Mouse (Mus musculus) frontal cortex, adult (tissue): ENCODE data around the gene Hoxa10.

Experiments
- ATAC-seq: cut with Nextera tagmentation; 2 replicates; pipeline ENCODE4 v1.9.2; 2017; ENCODE audit warnings: mild to moderate bottlenecking, moderate library complexity, mixed read lengths; ENCODE audit not compliant: low TSS enrichment

Hoxa10 gene

DNA sequence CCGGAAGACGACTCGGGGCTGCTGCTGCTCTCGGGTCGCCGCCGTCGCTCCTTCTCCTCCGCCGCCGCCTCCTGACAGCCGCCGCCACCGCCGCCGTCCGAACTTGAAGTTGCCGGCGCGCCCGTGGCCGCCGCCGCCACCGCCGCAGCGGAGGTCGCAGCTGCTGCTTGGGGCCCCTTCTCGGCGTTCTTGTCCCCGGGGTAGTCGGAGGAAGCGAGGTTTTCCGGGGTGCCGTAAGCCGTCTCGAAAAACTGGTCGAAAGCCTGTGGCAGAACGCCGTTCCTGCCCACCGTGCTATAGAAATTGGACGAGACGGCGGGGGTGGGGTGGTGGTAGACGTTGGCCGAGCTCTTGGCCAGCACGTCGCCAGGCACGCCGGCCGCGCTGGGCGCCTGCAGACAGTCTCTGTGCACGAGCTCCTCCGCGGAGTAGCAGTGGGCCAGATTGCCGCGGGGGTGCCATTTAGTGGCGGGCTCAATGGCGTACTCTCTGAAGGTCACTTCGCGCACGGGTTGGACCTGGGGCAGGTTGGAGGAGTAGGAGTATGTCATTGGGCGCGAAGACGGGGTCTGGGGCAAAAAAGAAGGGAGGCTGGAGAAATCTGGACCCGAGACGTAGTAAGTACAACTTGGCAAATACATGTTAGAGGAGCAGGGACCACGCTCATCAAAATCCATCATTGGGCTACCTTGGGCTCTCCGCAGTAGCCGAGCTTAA, 4.5 kb upstream of the Hoxa10 start:
- no peak for ATAC-seq

DNA sequence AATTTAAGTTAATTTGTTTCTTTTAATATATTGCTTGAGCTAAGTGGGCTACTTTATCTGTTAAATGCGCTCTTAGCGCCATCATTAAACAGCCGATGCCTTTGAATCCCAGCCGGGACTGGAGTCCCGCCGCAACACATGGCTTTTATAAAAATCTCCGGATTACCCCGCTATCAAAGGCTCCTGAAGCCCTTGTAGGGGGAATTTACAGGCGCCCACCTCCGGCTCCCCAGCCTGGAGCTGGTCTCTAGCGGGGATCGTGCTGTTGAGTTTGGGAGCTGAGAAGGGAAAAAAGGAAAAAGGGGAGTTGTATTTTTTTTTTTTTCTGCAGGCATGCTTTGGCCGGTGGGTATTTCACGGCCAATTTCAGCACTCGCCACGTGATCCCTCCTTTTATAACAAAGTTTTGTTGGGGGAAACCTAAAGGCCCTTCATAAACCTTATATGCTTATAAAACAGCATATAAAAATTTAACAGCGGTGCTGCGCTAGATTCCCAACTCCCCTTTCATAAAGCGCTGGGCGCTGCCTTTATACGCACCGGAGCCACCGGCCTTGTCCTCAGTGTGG, 3.9 kb upstream of the Hoxa10 start:
- ATAC-seq = no peak

DNA sequence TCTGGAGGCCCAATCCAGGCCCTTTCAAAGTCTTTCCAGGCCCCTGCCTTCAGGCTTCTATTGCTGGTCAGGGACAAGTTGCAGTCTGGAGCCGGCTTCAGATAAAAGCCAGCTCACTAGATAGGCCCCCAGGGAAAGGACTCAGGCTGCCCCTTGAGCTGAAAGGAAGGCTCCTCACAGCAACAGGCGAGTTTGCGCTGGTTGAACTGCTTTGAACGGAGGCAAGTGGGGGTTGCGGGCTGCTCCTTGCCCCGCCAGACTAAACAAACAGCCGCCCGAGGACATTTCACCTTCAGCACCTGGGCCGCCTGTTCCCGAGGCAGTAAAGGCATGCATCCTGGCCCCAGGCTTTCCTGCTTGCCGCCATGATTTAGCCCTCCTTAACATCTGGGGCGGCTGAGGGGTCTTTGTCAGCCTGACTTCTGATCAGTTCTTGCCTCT, 3.0 kb upstream of the Hoxa10 start:
- ATAC-seq = no peak

DNA sequence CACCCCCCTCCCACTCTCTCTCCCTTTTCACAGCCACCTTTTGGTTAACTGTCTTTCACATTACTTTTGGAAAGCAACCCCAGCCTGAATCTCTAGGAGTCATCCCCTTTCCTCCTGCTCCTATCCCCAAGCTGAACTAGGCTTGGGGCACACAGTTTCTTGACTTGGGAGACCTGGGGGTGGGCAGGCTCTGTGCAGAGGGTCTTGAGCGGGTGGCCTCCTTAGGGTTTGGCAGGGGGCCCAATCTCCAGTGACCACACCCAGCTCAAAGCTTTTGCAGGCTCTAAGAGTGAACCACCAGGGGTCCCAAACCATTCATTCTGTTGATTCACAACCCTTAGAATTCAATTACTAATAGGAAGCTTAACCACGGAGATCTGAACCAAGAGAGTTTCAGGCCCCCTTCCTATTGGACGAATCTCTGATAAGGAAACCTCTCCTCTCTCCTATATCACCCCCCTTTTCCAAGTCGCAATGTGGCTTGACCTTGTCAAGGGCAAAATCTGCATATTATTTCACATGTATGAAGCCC, 2.2 kb upstream of the Hoxa10 start:
- ATAC-seq = no peak

DNA sequence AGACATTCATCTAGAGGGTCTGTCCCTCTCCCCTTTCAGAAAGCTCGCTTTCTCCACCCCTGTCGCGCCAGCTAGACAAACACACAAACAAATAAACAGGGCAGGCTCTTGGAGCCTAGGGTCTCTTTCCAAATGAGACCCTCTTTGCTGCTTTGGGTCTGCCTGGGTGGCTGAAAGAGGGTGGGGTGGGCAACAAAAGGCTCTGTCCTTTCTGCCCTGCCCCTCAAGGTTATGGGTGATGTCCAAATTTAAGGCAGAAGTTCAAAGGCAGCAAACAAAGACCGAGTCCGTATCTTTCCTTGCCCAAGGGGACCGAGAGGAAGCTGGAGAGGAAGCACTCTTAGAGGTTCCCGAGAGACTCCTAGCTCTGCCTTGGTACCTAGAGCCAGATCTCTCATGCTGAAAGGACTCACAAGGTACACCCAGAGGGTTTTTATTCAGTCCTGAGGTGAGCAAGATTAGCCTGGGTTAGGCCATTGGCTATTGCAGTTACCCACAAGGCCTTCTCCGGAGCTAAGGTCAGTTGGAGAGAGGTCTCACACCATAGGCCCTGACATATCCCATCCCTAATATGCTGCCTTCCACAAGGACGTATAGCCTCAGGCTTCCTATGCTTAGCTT, 457 bp upstream of the Hoxa10 start:
- ATAC-seq = no peak

DNA sequence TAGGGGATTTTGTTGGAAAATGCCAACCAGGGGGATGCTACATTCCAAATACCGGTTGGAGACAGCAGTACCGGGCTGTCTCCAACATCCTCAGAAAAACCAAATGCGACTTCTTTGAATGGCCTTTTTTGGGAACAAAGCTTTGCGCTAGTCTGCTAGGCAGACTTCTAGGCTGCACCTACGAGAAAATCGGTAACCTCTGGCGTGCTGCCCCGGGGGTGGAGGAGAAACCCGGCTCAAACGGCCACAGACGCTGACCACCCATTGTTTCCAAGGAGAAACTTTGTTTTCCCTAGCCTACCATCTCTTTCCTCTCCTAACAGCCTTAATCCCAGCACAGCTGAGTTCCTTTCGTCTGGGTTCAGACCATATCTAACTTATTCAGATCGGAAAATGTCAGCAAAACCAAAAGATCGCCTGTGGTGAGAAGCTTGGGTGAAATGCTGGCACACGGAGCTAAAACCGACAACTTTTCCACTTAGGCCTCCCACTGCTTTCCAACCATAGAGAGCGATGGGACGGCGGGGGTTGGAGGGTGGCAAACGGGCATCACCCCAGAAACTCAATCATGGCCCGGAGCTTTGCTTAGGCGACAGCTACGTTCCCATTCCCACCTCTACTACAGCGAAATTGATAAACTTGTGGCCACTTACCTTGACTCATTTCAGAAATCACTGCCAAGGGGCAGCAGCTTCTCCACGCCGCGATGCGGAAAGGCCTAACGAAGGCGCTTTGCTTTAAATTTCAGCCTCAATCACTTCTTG, 847 bp downstream of the Hoxa10 start:
- no peak for ATAC-seq

DNA sequence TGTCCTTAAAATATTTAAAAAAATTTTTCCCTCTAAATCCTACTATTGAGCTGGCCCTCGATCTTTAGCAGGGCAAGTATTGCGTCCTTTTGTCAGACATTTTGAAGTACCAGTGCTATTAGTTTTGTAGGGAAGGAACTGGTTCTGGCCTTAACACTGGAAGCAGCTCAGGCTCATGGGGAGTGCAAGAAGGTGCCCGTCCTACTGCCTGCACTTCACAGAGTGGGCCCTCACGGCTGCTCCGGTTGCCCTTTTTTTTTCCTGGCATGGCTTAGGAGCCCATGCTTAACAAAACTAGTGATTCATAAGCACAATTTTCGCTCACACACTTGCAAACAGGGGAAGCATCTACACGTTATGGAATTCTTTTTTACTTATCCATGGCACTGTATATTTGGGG, 1.7 kb downstream of the Hoxa10 start:
- ATAC-seq = no peak

DNA sequence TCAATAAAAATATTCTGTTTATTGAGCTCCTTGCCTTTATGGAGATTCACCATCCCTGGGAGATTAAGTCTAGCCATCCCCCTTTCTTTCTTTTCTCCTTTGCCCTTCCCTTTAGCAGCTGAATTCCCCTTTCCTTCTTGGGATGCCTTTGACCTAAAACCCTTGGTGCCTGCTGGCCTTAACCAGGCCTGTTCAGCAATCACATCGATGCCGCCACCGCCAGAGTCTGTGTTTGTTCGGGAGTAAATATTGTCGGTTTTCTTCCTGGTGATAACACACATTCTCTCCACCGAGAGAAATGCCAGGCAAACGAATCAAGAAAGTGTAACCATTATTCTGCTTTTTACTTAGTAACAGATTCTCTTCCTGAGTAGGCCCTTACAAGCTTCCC, 2.5 kb downstream of the Hoxa10 start:
- no peak for ATAC-seq

DNA sequence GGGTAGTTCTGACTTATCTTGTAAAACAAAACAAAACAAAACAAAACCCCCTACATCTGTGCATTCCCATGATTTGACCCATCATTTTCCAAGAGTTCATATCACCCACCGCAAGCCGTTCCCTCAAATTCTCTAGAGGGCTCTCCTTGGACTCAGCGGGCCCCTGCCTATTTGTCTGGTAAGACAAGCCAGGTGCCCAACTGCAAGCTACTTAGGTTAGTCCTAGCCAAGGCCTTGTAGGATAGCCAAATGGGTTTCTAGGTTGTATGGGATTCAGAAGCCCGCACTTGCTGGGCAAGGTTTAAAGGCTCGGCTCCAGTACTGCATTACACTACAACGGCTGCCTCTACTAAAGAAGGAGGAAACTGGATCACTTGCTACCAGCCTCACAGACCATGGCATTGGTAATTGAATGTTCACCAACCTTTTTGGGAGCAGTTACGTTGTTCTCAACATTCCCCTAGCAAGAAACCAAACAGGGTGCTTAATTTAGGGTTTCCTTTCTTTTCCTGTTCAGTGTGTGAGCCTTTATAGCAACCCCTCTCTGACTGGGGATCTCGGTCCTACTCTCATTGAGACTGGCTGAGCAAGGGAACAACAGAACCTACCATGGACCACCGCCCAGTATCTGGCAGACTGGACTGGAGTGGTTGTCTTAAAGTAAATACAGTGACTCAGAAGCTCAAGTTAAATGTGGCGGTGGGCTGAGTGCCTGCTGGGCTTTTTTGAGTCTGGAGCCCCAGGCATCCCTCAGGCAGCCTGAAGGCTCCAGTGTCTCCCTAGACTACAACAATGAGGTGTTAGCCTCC, 3.1 kb downstream of the Hoxa10 start:
- no peak for ATAC-seq

DNA sequence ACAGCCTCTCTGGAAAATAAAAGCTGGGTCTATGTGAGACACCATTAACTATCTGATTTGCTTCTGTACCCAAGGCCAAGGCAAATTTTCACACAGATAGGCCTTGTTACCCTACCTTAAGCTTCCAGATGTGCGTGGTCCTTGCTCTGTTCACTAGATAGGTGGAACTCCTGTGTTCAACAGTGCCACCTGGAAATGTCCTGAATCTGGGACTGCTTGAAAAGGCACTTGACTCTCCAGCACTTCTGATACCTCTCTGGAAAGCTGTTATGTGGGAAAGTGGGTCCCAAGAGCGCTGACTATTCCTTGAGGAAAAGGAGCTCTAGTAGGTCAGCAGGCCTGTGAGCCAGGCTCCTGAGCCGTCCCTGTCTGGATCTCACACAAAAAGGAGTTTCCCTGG, 3.8 kb downstream of the Hoxa10 start:
- ATAC-seq = no peak

DNA sequence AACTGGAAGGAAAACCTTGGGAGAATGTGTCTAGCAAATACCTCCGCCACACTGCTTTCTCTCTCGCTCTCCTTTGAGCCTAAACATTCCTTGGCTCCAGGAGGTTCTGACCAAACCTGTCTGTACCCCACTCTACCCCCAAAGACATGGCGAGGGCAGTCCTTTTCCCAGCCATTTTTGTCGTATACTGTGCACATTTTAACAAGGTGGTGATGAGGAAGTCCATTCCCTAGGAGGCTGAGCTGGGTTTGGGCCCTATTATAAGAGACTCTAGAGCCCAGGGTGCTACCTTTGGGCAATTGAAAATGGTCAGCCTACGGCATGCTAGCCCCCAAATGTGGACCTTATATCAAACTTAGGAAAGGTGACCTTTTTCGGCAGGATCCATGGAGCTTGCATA, 4.8 kb downstream of the Hoxa10 start:
- ATAC-seq = no peak

DNA sequence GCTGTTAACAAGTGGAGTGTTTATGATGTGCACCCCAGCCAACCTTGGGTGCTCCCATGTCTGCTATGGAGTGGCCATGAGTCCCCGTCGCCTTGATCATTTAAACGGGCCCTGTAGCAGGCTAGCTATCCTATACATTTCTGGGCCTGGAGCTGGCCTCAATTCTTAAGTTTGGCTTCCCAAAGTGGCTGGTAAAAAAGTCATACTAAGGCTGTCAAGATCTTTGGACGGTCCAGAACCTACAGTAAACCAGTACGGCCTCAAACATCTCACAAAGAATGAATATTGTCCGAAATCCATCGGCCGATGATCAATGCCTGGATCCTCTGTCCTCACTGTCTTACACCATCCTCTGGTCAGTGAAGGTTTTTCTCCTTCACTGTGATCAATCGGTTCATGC, 5.4 kb downstream of the Hoxa10 start:
- ATAC-seq = no peak

DNA sequence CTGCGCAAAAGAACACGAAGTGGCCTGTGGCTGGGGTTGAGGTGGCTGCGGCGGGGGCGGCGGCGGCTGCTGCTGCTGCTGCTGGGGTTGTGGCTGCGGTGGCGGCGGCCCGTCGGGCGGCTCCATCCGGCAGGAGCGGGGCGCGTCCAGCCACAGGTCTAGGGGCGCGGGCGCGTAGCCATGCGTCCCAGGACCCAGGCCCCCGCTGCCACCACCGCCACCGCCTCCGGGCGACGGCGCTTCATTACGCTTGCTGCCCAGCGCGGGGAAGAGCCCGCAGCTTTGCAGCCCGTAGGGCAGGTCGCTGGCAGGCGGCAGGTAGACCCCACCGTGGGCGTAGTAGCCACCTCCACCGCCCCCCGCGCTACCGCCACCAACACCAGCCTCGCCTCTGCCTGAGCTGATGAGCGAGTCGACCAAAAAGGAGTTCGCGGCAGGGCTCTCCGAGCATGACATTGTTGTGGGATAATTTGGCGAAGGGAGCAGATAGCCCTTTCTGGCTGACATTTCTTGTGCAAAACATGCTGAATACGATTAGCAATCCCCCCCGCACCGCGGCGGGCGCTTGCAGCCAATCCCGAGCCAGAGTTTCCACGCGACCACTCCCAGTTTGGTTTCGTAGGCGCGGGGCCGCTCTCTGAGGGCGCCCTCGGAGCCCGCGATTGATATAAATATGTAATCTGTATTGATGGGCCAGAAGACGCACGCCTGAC, 6.1 kb downstream of the Hoxa10 start:
- no peak for ATAC-seq

DNA sequence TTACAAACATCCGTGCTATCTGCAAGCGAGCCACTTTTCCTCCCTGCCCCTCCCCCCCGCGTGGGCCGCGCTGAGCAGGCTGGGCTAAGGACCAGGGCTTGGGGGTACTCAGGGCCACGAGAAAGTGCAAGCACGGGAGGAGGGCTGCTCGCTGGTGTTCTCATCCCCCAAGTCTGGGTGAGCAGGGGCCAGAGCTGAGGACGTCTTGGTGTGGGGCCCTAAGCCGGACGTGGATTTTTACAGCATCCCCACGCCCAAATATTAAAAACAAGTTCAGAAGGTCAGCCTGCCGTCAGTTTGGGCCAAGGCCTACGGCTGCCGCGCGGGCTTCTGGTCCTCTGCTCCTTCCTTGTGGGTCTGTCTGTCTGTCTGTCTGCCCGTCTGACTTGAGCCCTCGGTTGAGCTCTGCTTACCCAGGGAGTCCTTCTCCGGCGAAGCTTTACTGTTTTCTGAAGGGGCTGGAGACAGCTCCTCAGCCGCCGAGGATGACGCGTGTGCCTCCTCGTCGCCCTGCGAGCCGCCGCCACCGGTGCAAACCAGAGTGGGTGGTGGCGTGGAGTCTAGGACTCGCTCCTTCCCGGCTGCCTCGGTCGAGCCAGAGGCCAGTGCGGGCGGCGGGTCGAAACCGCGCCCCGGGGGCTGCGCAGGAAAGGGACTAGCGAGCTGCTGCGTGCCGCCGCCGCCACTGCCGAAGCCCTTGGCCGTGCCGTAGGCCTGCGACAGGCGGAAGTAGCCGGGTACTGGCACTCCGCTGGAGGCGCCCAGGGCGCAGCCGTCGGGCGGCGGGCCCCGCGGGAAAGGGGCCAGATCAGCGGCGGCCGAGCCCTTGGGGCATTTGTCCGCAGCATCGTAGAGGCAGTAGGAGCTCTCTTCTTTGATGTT, 6.9 kb downstream of the Hoxa10 start:
- no peak for ATAC-seq

DNA sequence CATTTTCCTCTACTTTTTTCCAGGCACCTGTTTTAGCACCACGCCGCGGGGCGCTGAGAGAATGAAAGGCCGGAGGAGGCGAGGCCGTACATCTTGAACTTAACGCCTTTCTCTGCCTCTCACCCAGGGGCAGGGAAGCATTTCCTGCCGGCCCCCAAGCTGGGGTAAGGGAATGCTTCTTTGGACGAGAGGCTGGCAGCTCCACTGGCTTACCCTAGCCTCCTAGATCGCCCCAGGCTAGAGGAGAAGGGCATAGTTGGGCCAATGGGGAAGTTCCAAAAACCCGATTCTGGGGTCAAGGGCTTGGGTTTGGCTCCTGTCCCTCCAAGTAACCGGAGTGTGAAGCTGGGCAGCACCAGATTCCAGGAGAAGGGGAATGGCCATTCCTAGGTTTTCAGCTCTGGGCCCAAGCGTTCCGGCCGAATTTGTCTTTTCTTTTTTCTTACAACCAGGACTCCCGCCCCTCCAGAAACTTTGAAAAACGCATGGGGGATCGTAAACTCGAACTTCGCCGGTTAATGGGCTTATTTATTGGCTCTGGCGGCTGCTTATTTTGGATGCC, 7.6 kb downstream of the Hoxa10 start:
- no peak for ATAC-seq

DNA sequence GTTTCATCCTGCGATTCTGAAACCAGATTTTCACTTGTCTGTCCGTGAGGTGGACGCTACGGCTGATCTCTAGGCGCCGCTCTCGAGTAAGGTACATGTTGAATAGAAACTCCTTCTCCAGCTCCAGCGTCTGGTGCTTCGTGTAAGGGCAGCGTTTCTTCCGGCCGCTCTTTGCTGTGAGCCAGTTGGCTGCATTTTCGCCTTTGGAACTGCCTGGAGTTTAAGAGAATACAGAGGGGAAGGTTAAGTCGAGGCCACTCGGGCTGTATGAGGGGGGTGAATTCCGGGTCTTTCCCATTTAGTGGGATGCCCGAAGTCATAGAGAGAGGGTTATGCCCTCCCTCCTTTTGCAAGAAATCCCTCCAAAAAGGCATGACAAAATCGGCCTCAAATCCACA, 8.1 kb downstream of the Hoxa10 start:
- no peak for ATAC-seq

DNA sequence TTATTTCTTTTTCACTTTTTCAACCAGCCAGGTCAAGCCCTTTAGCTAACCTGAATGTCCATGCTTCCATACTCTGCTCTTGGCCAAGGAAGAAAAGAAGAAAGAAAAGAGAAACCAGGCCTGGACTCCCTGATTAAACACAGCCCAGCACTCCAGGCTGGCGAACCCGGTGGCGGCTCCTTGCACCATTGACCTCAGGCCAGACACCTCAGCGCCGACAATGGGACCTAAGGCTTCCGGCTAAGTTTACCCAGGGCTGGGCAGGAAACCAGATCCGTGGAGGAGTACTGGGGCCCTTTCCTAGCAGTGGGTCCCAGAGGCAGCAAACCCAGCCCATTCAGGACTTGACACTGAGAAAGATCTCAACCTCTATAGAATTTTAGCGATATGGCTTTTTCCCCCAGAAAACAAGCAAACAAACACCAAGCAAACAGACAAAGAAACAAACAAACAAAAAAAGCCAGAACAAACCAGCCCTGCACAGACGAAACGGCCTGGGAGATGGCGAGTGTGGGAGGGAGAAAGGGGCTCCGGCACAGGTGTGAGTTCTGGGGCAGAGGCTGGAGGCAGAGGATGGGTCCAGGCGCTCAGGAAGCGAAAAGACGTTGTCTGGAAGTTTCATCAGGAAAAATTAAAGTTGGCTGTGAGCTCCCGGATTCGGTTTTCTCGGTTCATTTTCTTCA, 8.6 kb downstream of the Hoxa10 start:
- no peak for ATAC-seq

DNA sequence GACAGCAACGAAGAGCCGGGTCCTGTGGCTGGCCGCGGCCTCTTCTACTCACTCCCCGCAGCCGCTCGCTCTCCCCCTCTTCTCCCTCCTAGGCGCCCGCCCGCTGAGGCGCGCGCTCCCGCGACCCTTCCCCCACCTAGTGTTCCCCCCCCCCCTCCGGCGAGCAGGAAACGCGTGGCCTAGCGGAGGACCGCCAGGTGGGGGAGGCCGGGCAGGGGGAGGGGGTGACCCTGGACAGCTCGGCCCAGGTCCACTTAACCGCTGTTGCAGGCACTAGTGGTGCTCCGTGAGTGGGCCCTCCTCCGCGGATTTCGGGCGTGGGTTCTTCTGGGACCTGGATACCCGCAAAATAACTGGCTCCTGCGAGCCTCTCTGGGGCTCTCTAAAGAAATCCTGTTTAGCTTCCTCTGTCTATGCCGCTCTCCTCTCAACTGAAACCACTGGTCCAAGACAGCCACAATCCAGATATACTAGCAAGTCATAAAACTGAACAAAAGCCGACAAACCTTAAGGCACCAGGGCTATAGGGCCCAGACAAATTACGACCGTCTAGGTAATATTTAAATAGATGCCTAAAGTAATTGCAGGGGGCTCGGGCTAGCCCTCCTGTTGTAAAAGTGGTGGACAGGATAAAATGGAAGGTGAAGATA, 10.0 kb downstream of the Hoxa10 start, which contains the start of gene Hoxa9:
TSS of gene Hoxa9 (minus strand) at position 574 of the 650 bp plus-strand sequence.
- ATAC-seq = no peak
